Mouse (Mus musculus) heart, embryonic 16.5 days (tissue): Measurements from ENCODE around the gene Tmem184b. TPM values are rescaled to one million over a fixed set of nuclear protein-coding genes. Genes with fewer than 3 reads are reported as not detected.

Experiments used
- ATAC-seq: fragments of 200-750 bp; cut with Nextera tagmentation; replicated peaks from 2 replicates; pipeline ENCODE4 v1.8.0; 2017; ENCODE audit warnings: moderate number of reproducible peaks; ENCODE audit not compliant: insufficient read depth, low FRiP score; ENCODE audit errors: extremely low read depth
- H3K27ac ChIP-seq: fragments of 300-500 bp; sonication (generic); 2 replicates; pipeline ENCODE4 v1.5.1; 2014; ENCODE audit warnings: mild to moderate bottlenecking, low read length, control low read depth, moderate library complexity
- H3K27me3 ChIP-seq: fragments of 300-500 bp; sonication (generic); 2 replicates; pipeline ENCODE4 v1.6.1; 2014; ENCODE audit warnings: low read length, mixed read lengths; ENCODE audit not compliant: control insufficient read depth, insufficient read depth
- H3K36me3 ChIP-seq: fragments of 300-500 bp; sonication (generic); 2 replicates; pipeline ENCODE4 v1.6.1; 2014; ENCODE audit not compliant: control insufficient read depth, insufficient read depth
- H3K4me1 ChIP-seq: fragments of 300-500 bp; sonication (generic); 2 replicates; pipeline ENCODE4 v1.6.1; 2014; ENCODE audit warnings: low read length, mixed read lengths; ENCODE audit not compliant: control insufficient read depth, insufficient read depth
- H3K4me2 ChIP-seq: fragments of 300-500 bp; sonication (generic); 2 replicates; pipeline ENCODE4 v1.6.1; 2014; ENCODE audit warnings: low read depth, mild to moderate bottlenecking, control low read depth, low read length
- H3K4me3 ChIP-seq: fragments of 300-500 bp; sonication (generic); 2 replicates; pipeline ENCODE4 v1.5.1; 2014; ENCODE audit warnings: mild to moderate bottlenecking, control low read depth, low read length
- H3K9ac ChIP-seq: fragments of 300-500 bp; sonication (generic); 2 replicates; pipeline ENCODE4 v1.6.1; 2014; ENCODE audit warnings: low read length, control low read depth
- H3K9me3 ChIP-seq: fragments of 300-500 bp; sonication (generic); replicated peaks from 2 replicates; pipeline ENCODE4 v1.6.1; 2016; ENCODE audit warnings: low read length; ENCODE audit not compliant: control insufficient read depth
- WGBS: fragments of 180-500 bp; shearing (Covaris S2); extraction: QIAGEN DNeasy Blood & Tissue Kit; methylation state at CpG from one replicate; pipeline ENCODE4 v1.1.7; 2014; 5-methylcytosine and 5-hydroxymethylcytosine counted together
- polyA plus RNA-seq: library from polyadenylated mRNA; unstranded; fragments of >200 nt; fragmentation: Nextera tagmentation; extraction: Ambion mirVana; gene quantifications from 2 replicates; pipeline ENCODE4 v1.2.1, GENCODE M21; 2015

The Tmem184b gene
- polyA plus RNA-seq, 1 experiment from 2014 or later = 71.7 TPM

DNA sequence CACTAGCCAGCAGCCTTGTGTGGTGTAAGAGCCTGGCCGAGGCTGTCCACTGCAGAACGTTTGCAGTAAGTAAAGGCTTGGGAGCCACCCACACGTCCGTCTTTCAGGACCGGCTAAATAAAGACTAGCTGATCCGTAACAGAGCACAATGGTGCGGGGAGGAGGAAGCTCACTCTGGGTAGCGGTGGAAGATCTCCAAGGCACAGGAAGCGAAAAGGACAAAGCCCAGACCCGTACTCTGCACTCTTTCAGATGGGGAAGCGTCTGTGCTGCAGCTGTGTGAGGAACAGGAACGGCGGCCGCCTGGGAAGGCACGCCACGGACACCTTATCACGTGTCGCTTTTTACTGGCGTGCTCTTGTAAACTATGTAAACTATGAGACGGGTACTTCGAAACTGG, 29.5 kb upstream of the Tmem184b start:
- peak overlapping the region; percentile 30 for H3K4me3 ChIP-seq
- H3K36me3 ChIP-seq = peaks cover 29% of the 10 kb centered on the region
- peak overlapping the region; percentile 69 for H3K9ac ChIP-seq
- H3K4me1 ChIP-seq = peaks cover 54% of the 10 kb centered on the region
- H3K27me3 ChIP-seq = no peaks in the 10 kb centered on the region
- peak; percentile 76 for ATAC-seq
- H3K27ac ChIP-seq = peak overlapping the region; percentile 92
- peak overlapping the region; percentile 55 for H3K4me2 ChIP-seq
- H3K9me3 ChIP-seq = no peaks in the 10 kb centered on the region
- WGBS = 6% methylated on average over 21 of the region's 21 CpGs

DNA sequence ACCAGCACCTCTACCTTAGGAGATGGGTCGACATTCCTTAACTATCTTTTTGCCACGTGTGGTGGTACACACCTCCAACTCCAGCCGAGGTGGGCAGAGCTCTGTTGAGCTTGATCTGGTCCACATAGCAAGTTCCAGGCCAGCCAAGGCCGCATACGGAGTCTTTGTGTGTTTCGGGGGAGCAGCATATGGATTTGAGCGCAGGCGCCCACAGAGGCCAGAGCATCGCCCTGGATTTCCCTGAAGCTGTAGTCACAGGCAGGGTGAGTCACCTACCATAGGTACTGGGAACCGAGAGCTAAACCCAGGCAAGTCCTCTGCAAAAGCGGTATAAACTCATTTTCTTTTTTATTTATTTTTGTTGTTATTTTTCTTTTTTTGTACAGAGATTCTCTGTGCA, 29.0 kb upstream of the Tmem184b start:
- Histone ChIP-seq H3K27me3 (no peaks in the 10 kb centered on the region), H3K9ac (peak overlapping the region; percentile 69), H3K4me3 (peak overlapping the region; percentile 30), H3K27ac (peak overlapping the region; percentile 92), H3K4me1 (peaks cover 52% of the 10 kb centered on the region), H3K9me3 (no peaks in the 10 kb centered on the region), H3K4me2 (peak overlapping the region; percentile 55), H3K36me3 (peaks cover 29% of the 10 kb centered on the region)
- no peak for ATAC-seq
- 61% methylated on average over 11 of the region's 11 CpGs for WGBS

DNA sequence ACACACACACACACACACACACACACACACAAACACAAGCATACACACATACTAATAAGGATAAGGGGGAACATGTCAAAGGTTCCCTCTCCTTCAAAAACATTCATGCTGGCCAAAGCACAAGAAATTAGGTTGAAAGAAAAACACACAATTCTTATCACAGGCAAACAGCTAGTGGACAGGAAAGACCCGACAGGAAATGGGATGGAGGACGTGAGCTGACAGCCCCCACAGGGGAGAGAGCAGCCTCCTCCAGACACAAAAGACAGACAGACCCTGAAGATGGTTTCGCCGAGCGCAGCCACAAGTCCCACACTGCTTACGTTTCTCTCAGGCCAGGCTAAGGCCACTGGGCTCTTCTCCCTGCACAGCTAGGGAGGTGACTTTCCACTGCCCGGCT, 28.6 kb upstream of the Tmem184b start:
- WGBS = 51% methylated on average over 7 of the region's 7 CpGs
- peak overlapping the region; percentile 30 for H3K4me3 ChIP-seq
- peak overlapping the region; percentile 69; the same call in 1 of the 2 replicates for H3K9ac ChIP-seq
- peak overlapping the region; percentile 55 for H3K4me2 ChIP-seq
- H3K9me3 ChIP-seq = no peaks in the 10 kb centered on the region
- peak; percentile 41 for ATAC-seq
- peak overlapping the region; percentile 92 for H3K27ac ChIP-seq
- H3K27me3 ChIP-seq = no peaks in the 10 kb centered on the region
- peaks cover 47% of the 10 kb centered on the region for H3K4me1 ChIP-seq
- peaks cover 26% of the 10 kb centered on the region for H3K36me3 ChIP-seq

- Histone ChIP-seq H3K4me3 (no peak overlapping the region), H3K4me1 (peaks cover 34% of the 10 kb centered on the region), H3K27ac (no peak overlapping the region), H3K27me3 (no peaks in the 10 kb centered on the region), H3K9ac (no peak overlapping the region), H3K36me3 (peaks cover 37% of the 10 kb centered on the region), H3K9me3 (no peaks in the 10 kb centered on the region), H3K4me2 (no peak overlapping the region)
- WGBS = 75% methylated on average over 10 of the region's 10 CpGs
- no peak for ATAC-seq
Observed at GRCm38 (mm10) chr15:79430461-79431000, 27.2 kb upstream of the Tmem184b start.

GRCm38 (mm10) chr15:79429994-79430393, 26.6 kb upstream of the Tmem184b start:
- no peaks in the 10 kb centered on the region for H3K9me3 ChIP-seq
- H3K4me2 ChIP-seq = no peak overlapping the region
- no peak overlapping the region for H3K27ac ChIP-seq
- H3K9ac ChIP-seq = no peak overlapping the region
- no peaks in the 10 kb centered on the region for H3K27me3 ChIP-seq
- peaks cover 43% of the 10 kb centered on the region for H3K36me3 ChIP-seq
- ATAC-seq = no peak
- H3K4me1 ChIP-seq = peaks cover 28% of the 10 kb centered on the region
- H3K4me3 ChIP-seq = no peak overlapping the region
- 70% methylated on average over 8 of the region's 9 CpGs for WGBS

DNA sequence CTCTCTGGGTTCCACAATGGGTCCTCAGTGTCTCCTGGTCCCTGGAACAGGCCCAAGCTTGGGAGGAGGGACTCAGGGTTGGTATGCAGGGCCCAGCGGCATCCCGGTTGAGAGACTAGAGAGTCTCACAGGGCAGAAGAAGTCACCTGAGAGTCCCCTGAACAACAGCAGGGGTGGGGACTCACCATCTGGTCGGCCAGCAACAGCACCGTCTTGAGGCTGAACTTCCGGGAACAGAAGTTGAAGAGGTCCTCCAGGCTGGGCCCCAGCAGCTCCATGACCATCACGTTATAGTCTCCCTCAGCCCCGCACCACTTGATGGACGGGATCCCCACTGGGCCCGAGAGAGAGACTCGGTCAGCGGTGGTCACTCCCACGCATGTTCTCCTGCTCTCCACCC, 26.2 kb upstream of the Tmem184b start:
- no peaks in the 10 kb centered on the region for H3K9me3 ChIP-seq
- ATAC-seq = no peak

DNA sequence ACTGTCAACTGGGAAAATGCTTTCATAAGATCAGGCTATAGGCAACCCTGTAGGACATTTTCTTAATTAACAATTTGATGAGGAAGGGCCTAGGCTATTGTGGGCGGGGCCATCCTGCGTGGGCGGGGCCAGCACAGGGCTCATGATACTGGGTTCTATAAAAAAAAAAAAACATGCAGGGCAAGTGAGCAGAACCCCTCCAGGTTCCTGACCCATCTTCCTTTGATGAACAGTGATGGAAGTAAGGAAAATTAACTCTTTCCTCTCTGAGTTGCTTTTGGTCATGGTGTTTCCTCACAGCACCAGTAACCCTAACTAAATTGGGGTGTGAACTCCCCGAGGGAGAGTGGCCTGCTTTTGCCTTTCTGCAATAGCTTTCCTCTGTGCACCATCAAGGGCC, 25.2 kb upstream of the Tmem184b start:
- Histone ChIP-seq H3K9me3 (no peaks in the 10 kb centered on the region), H3K36me3 (peaks cover 48% of the 10 kb centered on the region), H3K27ac (no peak overlapping the region), H3K9ac (no peak overlapping the region), H3K4me3 (no peak overlapping the region), H3K27me3 (no peaks in the 10 kb centered on the region), H3K4me2 (no peak overlapping the region), H3K4me1 (peaks cover 25% of the 10 kb centered on the region)
- no peak for ATAC-seq
- 73% methylated on average over 4 of the region's 4 CpGs for WGBS

More for the DNA sequence above, 26.2 kb upstream of the Tmem184b start:
- WGBS = 66% methylated on average over 12 of the region's 12 CpGs
- Histone ChIP-seq H3K4me3 (no peak overlapping the region), H3K27ac (no peak overlapping the region), H3K9ac (no peak overlapping the region), H3K36me3 (peaks cover 47% of the 10 kb centered on the region), H3K4me1 (peaks cover 26% of the 10 kb centered on the region), H3K4me2 (no peak overlapping the region), H3K27me3 (no peaks in the 10 kb centered on the region)

- no peak for ATAC-seq
- Histone ChIP-seq H3K27me3 (no peaks in the 10 kb centered on the region), H3K4me1 (peaks cover 15% of the 10 kb centered on the region), H3K36me3 (peaks cover 57% of the 10 kb centered on the region), H3K27ac (no peak overlapping the region), H3K9me3 (no peaks in the 10 kb centered on the region), H3K9ac (no peak overlapping the region), H3K4me2 (no peak overlapping the region), H3K4me3 (no peak overlapping the region)
- 50% methylated on average over 6 of the region's 6 CpGs for WGBS
Observed at GRCm38 (mm10) chr15:79427516-79427915, 24.1 kb upstream of the Tmem184b start.

DNA sequence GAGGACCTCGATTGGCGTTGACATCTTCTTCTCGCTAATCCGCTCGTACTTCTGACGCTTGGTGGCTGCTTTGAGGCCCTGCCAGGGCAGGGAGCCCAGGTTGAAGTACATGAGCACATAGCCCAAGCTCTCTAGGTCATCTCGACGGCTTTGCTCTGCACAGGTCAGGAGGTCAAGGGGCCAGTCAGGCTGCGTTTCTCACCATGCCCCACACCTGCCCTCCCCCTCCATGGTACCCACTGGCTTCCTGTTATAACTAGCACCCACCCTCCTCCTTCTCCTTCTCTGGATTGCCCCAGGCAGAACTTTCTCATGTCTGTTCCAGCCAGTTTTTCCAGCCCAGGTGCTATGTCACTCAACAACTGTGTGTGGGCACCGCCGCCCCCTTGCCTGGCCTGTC, 22.1 kb upstream of the Tmem184b start:
- H3K36me3 ChIP-seq = peaks cover 68% of the 10 kb centered on the region
- peaks cover 7% of the 10 kb centered on the region; the same call in 1 of the 2 replicates for H3K4me1 ChIP-seq
- H3K27ac ChIP-seq = no peak overlapping the region
- H3K4me2 ChIP-seq = no peak overlapping the region
- no peak overlapping the region for H3K9ac ChIP-seq
- ATAC-seq = no peak
- 65% methylated on average over 11 of the region's 11 CpGs for WGBS
- no peak overlapping the region for H3K4me3 ChIP-seq
- H3K27me3 ChIP-seq = no peaks in the 10 kb centered on the region
- H3K9me3 ChIP-seq = no peaks in the 10 kb centered on the region
